Mouse (Mus musculus) olfactory bulb, adult 2 months (tissue): ENCODE measurements at regions not wholly inside any gene's neighbourhood (a gene's known extent, or its start where the extent isn't known, plus 50 kb on each side); places are given as distances from the start of the nearest gene placed in this dataset.

Source experiments
- CTCF ChIP-seq: fragments of 200-500 bp; IDR thresholded peaks from 2 replicates; pipeline ENCODE4 v1.5.1; 2012; ENCODE audit warnings: low read depth, mild to moderate bottlenecking, low read length, moderate library complexity; ENCODE audit not compliant: insufficient read depth
- POLR2A ChIP-seq: fragments of 200-500 bp; IDR thresholded peaks from 2 replicates; pipeline ENCODE4 v1.6.1; 2012; ENCODE audit warnings: mild to moderate bottlenecking, low read depth, low read length, moderate library complexity; ENCODE audit not compliant: insufficient read depth

GRCm38 (mm10) chr2:30737759-30738158 lies 65.7 kb downstream of the 1700001O22Rik start:
- TF ChIP-seq CTCF: no peak
- TF ChIP-seq POLR2A: no peak
